Mouse (Mus musculus) E14TG2a.4 (cell line): ENCODE measurements around the gene Tdpoz4.
A peak's percentile ranks its signal among the peaks of the same experiment; 100 is the strongest.
"Not testable (repeated sequence)": the region's sequence is repeated elsewhere in the genome, so short reads cannot be mapped to it uniquely, and the experiment has no call there.

Experiments used
- H3K27me3 ChIP-seq: 2 replicates; pipeline ENCODE4 v1.6.1; 2014; ENCODE audit warnings: low read length, control low read depth; ENCODE audit not compliant: insufficient read depth
- H3K36me3 ChIP-seq: 2 replicates; pipeline ENCODE4 v1.6.1; 2014; ENCODE audit warnings: low read length, control low read depth; ENCODE audit not compliant: insufficient read depth
- H3K4me1 ChIP-seq: replicated peaks from 2 replicates; pipeline ENCODE4 v1.6.1; 2014; ENCODE audit warnings: low read depth, low read length, control low read depth
- H3K4me3 ChIP-seq: replicated peaks from 2 replicates; pipeline ENCODE4 v1.5.1; 2014; ENCODE audit warnings: mild to moderate bottlenecking, low read length
- H3K9me3 ChIP-seq: 2 replicates; pipeline ENCODE4 v1.6.1; 2014; ENCODE audit warnings: low read length, control low read depth
- CTCF ChIP-seq: conservative IDR thresholded peaks from 2 replicates; pipeline ENCODE4 v1.5.1; 2014; ENCODE audit warnings: low read length

The Tdpoz4 gene

GRCm38 (mm10) chr3:93796098-93796497, at the start of gene Tdpoz4:
TSS of gene Tdpoz4 (plus strand) at chr3:93796398.
- H3K4me1 ChIP-seq, H3K36me3 ChIP-seq, H3K27me3 ChIP-seq, H3K4me3 ChIP-seq: not testable (repeated sequence)
- H3K9me3 ChIP-seq, result peaks cover 16% of the 10 kb centered on the region

DNA sequence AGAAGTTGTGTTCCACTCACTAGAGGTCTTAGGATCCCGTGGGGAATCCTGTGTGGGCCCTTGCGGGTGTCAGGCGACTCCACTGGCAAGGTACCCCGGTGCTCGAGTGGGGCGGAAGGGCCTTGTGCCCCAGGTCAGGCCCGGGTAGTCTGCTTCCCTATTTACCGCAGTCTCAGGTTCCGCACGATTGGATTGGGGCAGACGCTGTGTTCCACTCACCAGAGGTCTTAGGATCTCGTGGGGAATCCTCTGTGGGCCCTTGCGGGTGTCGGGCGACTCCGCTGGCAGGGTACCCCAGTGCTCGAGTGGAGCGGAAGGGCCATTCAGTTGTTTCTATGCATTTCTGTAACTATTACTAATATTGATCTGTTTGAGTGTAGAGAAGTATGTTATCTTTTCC, 42.2 kb upstream of the Tdpoz4 start:
- not testable (repeated sequence) for H3K36me3 ChIP-seq, H3K27me3 ChIP-seq, H3K4me3 ChIP-seq, H3K4me1 ChIP-seq
- H3K9me3 ChIP-seq, result peaks cover 42% of the 10 kb centered on the region

GRCm38 (mm10) chr3:93772700-93773099, 23.5 kb upstream of the Tdpoz4 start, which contains the start of gene Gm5773:
TSS of gene Gm5773 (plus strand) at chr3:93773000.
- not testable (repeated sequence) for H3K4me1 ChIP-seq, H3K27me3 ChIP-seq, H3K9me3 ChIP-seq, H3K36me3 ChIP-seq, H3K4me3 ChIP-seq

DNA sequence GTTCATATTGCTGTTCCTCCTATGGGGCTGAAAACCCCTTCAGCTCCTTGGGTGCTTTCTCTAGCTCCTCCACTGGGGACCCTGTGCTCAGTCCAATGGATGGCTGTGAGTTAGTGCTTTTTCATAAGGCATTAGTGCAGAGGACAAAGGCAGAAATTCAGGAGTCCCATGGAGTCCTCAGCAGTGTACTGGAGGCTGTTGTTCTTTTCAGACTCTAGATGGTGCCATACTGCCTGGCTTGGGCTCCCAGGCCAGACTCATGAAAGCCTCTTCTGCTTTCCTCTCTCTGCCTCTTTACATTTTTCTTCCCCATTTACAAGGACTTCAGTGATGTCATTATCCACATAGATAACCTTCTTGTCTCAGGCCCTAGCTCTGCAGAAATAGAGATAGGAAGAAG, 17.1 kb downstream of the Tdpoz4 start:
- not testable (repeated sequence) for H3K36me3 ChIP-seq, H3K4me1 ChIP-seq, H3K9me3 ChIP-seq, H3K4me3 ChIP-seq, H3K27me3 ChIP-seq
- peak; percentile 21; the same call in 1 of the 2 replicates for TF ChIP-seq CTCF

- H3K9me3 ChIP-seq, result peaks cover 37% of the 10 kb centered on the region
- not testable (repeated sequence) for H3K4me1 ChIP-seq, H3K27me3 ChIP-seq, H3K36me3 ChIP-seq, H3K4me3 ChIP-seq
Observed at GRCm38 (mm10) chr3:93825720-93826119, 29.5 kb downstream of the Tdpoz4 start, which contains the start of gene Tdpoz3. TSS of gene Tdpoz3 (plus strand) at chr3:93826020.
